Mouse (Mus musculus) heart, adult 2 months (tissue): Measurements from ENCODE around the gene Tmem123.

Experiments used
- CTCF ChIP-seq: fragments of 200-600 bp; IDR thresholded peaks from 2 replicates; pipeline ENCODE4 v1.8.1; 2022; ENCODE audit warnings: antibody characterized with exemption, mild to moderate bottlenecking, moderate library complexity
- EP300 ChIP-seq: fragments of 200-500 bp; IDR thresholded peaks from 2 replicates; pipeline ENCODE4 v1.6.1; 2011; ENCODE audit warnings: low read depth, low read length, control low read depth; ENCODE audit not compliant: insufficient read depth
- POLR2A ChIP-seq: fragments of 200-500 bp; IDR thresholded peaks from 2 replicates; pipeline ENCODE4 v1.6.1; 2011; ENCODE audit warnings: mild to moderate bottlenecking, low read depth, low read length, control low read depth; ENCODE audit not compliant: insufficient read depth

DNA sequence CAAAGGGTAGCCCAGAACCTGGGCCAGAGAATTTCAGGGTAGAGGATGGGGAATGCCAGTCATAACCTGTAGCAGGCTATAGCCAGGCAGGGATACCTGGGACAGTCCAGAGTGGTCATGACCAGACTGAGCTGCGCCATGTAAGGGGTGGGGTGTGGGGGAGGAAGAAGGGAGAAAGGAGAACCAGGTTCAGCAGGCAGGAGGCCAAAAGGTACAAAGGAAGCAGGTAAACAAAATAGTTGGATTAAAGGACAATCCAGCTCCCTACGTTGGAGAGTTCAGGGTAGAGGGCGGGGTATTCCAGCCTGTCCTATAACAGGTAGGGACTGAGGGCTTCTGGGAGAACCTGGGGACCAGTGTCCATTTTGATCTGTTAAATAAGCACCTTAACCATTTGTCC is 34.7 kb downstream of the Tmem123 start:
- TF ChIP-seq POLR2A (no peak), CTCF (no peak), EP300 (no peak)
